Mouse (Mus musculus) gastrocnemius, adult 2 months (tissue): ENCODE results near the gene Rnf220. TPM values are rescaled to one million over a fixed set of nuclear protein-coding genes. Genes with fewer than 3 reads are reported as not detected.

ENCODE experiments used
- DNase-seq: peaks from one replicate; pipeline ENCODE4 v3.0.0; 2022
- H3K27ac ChIP-seq: fragments of 200-600 bp; 2 replicates; pipeline ENCODE4 v1.8.1; 2022; ENCODE audit warnings: mild to moderate bottlenecking
- H3K4me3 ChIP-seq: fragments of 200-600 bp; 2 replicates; pipeline ENCODE4 v1.8.1; 2022; ENCODE audit warnings: mild to moderate bottlenecking, moderate library complexity
- CTCF ChIP-seq: fragments of 200-600 bp; IDR thresholded peaks from 2 replicates; pipeline ENCODE4 v1.8.1; 2022; ENCODE audit warnings: antibody characterized with exemption, mild to moderate bottlenecking, moderate library complexity
- intact Hi-C: fragments of 180-260 bp; cut with DNase I; formaldehyde crosslinking; loops from one replicate; pipeline ENCODE4 v1.15.1; 2025
- total RNA-seq, 2 experiments: library from RNA; stranded (reverse); gene quantifications; 2 replicates each; pipeline ENCODE4 v1.2.3; 2021

The Rnf220 gene
- total RNA-seq, 2 experiments from 2014 or later: 50.2 to 51.4 TPM

DNA sequence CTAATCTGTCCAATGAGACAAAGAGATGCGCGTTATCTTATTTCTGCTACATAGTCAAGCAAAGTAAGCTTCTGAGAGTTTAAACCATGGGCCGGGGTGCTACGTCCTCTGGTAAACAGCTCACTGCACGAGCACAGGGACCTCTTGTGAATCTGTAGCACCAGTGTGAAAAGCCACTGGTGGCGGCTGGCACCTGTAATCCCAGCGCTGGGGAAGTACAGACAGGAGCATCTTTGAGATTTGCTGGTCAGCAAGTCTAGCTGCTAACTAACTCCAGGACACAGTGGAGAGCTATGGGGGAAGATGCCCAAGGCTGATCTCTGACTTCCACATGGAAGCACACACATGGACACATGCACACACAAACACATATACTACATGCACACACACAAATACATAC is 28.9 kb downstream of the Rnf220 start:
- DNase-seq: no peak
- intact Hi-C loops: no loop called here
- Histone ChIP-seq H3K4me3 (no peak overlapping the region), H3K27ac (no peak overlapping the region)
- TF ChIP-seq CTCF: no peak

GRCm38 (mm10) chr4:117449151-117449550 is 47.7 kb downstream of the Rnf220 start:
- TF ChIP-seq CTCF: no peak
- Histone ChIP-seq H3K27ac (no peak overlapping the region), H3K4me3 (no peak overlapping the region)
- DNase-seq: no peak
- intact Hi-C loops: no loop called here

DNA sequence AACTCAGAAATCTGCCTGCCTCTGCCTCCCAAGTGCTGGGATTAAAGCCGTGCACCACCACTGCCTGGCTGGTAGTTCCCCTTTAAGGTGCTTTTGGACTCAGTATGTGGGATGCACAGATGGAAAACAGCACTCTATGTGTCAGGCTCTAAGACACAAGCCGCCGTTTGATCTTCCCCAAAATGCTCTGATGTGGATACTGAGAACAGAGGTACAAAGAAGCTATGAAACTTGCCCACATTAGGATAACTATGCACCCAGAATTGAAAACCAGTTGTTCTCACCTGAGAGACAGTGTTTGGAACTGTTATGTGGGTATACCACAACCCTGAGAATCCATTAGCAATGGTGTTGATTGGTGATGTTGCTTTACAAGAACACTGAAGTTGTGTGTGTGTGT is 48.9 kb downstream of the Rnf220 start:
- H3K4me3 ChIP-seq: no peak overlapping the region
- no peak for TF ChIP-seq CTCF
- DNase-seq: no peak
- H3K27ac ChIP-seq: no peak overlapping the region
- intact Hi-C loops: no loop called here

- Histone ChIP-seq H3K27ac (no peak overlapping the region), H3K4me3 (no peak overlapping the region)
- no peak for TF ChIP-seq CTCF
- no peak for DNase-seq
- intact Hi-C loops: no loop called here
Measured at GRCm38 (mm10) chr4:117445516-117446207, 51.2 kb downstream of the Rnf220 start.

DNA sequence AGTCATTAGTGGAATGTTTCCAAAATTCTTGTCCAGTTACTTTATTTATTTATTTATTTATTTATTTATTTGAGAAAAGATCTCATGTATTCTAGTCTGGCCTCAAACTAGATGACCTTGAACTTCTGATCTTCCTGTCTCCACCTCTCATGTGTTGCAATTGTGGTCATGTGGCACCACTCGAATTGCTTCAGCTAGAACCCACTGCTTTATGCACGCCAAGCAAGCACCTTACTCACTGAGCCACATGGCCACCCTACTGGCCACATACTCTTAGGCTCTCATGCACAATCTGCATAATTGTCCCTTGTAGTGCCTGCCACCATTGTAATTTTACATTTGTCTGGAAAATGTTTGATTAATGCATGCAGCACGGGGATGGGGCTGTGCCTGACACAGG is 57.9 kb downstream of the Rnf220 start:
- no peak for DNase-seq
- no peak for TF ChIP-seq CTCF
- intact Hi-C loops: no loop called here
- H3K4me3 ChIP-seq: no peak overlapping the region
- no peak overlapping the region for H3K27ac ChIP-seq

- no peak for TF ChIP-seq CTCF
- Histone ChIP-seq H3K4me3 (no peak overlapping the region), H3K27ac (no peak overlapping the region)
- no peak for DNase-seq
- intact Hi-C loops: no loop called here
Measured at GRCm38 (mm10) chr4:117438064-117438463, 58.8 kb downstream of the Rnf220 start.

DNA sequence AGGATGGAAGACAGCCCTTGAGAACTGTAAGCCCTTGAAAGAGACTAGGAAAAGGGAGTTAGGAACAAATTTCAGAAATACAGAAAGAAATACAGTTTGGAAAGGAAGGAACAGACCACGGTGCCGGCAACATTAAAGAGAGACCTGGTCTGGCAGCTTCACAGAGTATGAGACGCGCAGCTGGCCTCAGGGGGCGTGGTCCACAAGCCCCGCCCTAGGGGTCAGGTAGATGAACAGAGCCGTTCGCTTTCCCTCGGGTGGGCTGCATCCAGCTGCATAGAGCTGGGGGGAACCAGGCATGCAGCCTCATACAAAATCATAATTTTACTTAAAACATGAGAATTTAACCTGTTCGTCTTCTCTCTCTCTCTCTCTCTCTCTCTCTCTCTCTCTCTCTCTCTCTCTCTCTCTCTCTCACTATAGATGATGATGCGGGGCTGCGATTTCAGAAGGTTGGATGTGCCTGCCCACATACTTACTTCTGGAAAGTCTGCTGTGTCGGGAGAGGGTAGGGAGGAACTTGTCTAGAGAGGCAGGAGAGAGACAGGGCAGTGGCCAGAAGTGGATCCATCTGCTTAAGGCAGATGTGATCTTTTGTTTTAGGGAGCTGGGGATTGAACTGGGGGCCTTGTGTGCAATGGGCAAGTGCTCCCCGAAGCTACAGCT is 59.7 kb downstream of the Rnf220 start:
- TF ChIP-seq CTCF: no peak
- Histone ChIP-seq H3K27ac (no peak overlapping the region), H3K4me3 (no peak overlapping the region)
- DNase-seq: no peak
- intact Hi-C loops: no loop called here

- TF ChIP-seq CTCF: no peak
- H3K27ac ChIP-seq: no peak overlapping the region
- intact Hi-C loops: no loop called here
- no peak for DNase-seq
- no peak overlapping the region for H3K4me3 ChIP-seq
Measured at GRCm38 (mm10) chr4:117434336-117434735, 62.5 kb downstream of the Rnf220 start.

GRCm38 (mm10) chr4:117429604-117430003 is 67.2 kb downstream of the Rnf220 start:
- Histone ChIP-seq H3K27ac (no peak overlapping the region), H3K4me3 (no peak overlapping the region)
- no peak for DNase-seq
- intact Hi-C loops: no loop called here
- no peak for TF ChIP-seq CTCF

DNA sequence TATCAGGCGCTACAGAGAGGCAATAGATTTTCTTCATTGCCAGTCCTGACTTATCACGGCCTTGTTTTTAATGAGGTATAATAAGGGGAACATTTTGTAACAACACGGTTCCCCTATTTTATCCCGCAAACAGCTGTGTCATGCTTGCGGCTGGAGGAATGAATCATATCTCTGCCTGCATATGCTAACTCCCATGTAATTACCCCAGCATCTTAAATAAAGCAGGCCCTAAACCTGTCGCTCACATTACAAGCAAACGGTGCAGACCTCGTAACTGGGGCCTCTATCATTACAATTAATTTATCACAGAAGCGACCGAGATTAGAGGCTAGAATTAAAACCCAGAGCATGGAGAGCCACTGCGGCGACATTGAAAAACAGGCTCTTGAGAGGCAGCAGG is 69.3 kb downstream of the Rnf220 start:
- no peak overlapping the region for H3K4me3 ChIP-seq
- no peak for DNase-seq
- no peak for TF ChIP-seq CTCF
- no peak overlapping the region for H3K27ac ChIP-seq
- intact Hi-C loops: no loop called here

GRCm38 (mm10) chr4:117421077-117421476 is 75.8 kb downstream of the Rnf220 start:
- intact Hi-C loops: no loop called here
- H3K4me3 ChIP-seq: no peak overlapping the region
- no peak for TF ChIP-seq CTCF
- no peak overlapping the region for H3K27ac ChIP-seq
- DNase-seq: no peak

GRCm38 (mm10) chr4:117416827-117417226 is 80.0 kb downstream of the Rnf220 start:
- no peak for DNase-seq
- TF ChIP-seq CTCF: no peak
- no peak overlapping the region for H3K4me3 ChIP-seq
- intact Hi-C loops: no loop called here
- H3K27ac ChIP-seq: no peak overlapping the region

GRCm38 (mm10) chr4:117410049-117410410 is 86.8 kb downstream of the Rnf220 start:
- intact Hi-C loops: no loop called here
- Histone ChIP-seq H3K27ac (no peak overlapping the region), H3K4me3 (no peak overlapping the region)
- DNase-seq: no peak
- TF ChIP-seq CTCF: no peak
